Mouse (Mus musculus) frontal cortex, postnatal 14 days (tissue): Measurements from ENCODE around the gene Zfp37.
"Not testable (repeated sequence)": the region's sequence is repeated elsewhere in the genome, so short reads cannot be mapped to it uniquely, and the experiment has no call there.

Experiments used
- DNase-seq, 2 experiments: peaks; one replicate each; pipeline ENCODE4 v3.0.0; 2022; ENCODE audit warnings: low spot score in 2 of 2

The Zfp37 gene

GRCm38 (mm10) chr4:62230769-62231168 is at the start of gene Zfp37:
TSS of gene Zfp37 (minus strand) at chr4:62231047.
- DNase-seq, result no peak

- no peak for DNase-seq
These were observed 47.2 kb upstream of the Zfp37 start for GRCm38 (mm10) chr4:62278081-62278480.

GRCm38 (mm10) chr4:62277222-62277621 is 46.4 kb upstream of the Zfp37 start:
- DNase-seq, result no peak

- no peak for DNase-seq
These were observed 45.8 kb upstream of the Zfp37 start for GRCm38 (mm10) chr4:62276642-62277041.

- no peak for DNase-seq
These were observed 44.1 kb upstream of the Zfp37 start for GRCm38 (mm10) chr4:62274841-62275536.

GRCm38 (mm10) chr4:62273916-62274315 is 43.1 kb upstream of the Zfp37 start:
- no peak for DNase-seq

GRCm38 (mm10) chr4:62272696-62273095 is 41.8 kb upstream of the Zfp37 start:
- DNase-seq, result no peak

- DNase-seq, result no peak
These were observed 36.3 kb upstream of the Zfp37 start for GRCm38 (mm10) chr4:62267101-62267500.

- DNase-seq, result not testable (repeated sequence)
These were observed 35.2 kb upstream of the Zfp37 start for GRCm38 (mm10) chr4:62266016-62266415.

- no peak for DNase-seq
These were observed 34.4 kb upstream of the Zfp37 start for GRCm38 (mm10) chr4:62265154-62265836.

- no peak for DNase-seq
These were observed 32.4 kb upstream of the Zfp37 start for GRCm38 (mm10) chr4:62263133-62263844.

GRCm38 (mm10) chr4:62262276-62262675 is 31.4 kb upstream of the Zfp37 start, which contains the start of gene Slc31a2:
TSS of gene Slc31a2 (plus strand) at chr4:62262562.
- DNase-seq, result no peak

GRCm38 (mm10) chr4:62256931-62257330 is 26.1 kb upstream of the Zfp37 start:
- no peak for DNase-seq

- no peak for DNase-seq
These were observed 23.7 kb upstream of the Zfp37 start for GRCm38 (mm10) chr4:62254551-62254950.

GRCm38 (mm10) chr4:62251776-62252175 is 20.9 kb upstream of the Zfp37 start:
- DNase-seq, result no peak

GRCm38 (mm10) chr4:62250896-62251544 is 20.2 kb upstream of the Zfp37 start:
- DNase-seq, result no peak

GRCm38 (mm10) chr4:62248328-62248727 is 17.5 kb upstream of the Zfp37 start:
- DNase-seq, result no peak

- DNase-seq, result no peak
These were observed 9.7 kb upstream of the Zfp37 start for GRCm38 (mm10) chr4:62240586-62240985.

- no peak for DNase-seq
These were observed 694 bp downstream of the Zfp37 start for GRCm38 (mm10) chr4:62230153-62230552.

- no peak for DNase-seq
These were observed 1.4 kb downstream of the Zfp37 start for GRCm38 (mm10) chr4:62229448-62229847.

GRCm38 (mm10) chr4:62228391-62228790 is 2.5 kb downstream of the Zfp37 start:
- peak in 1 of 2 experiments; percentile 41 for DNase-seq

- DNase-seq, result no peak
These were observed 17.4 kb downstream of the Zfp37 start for GRCm38 (mm10) chr4:62213490-62213889.
